Mouse (Mus musculus): ENCODE data around the gene Fgd2. TPM values are rescaled to one million over a fixed set of nuclear protein-coding genes. Genes with fewer than 3 reads are reported as not detected.
A peak's percentile ranks its signal among the peaks of the same experiment; 100 is the strongest.

Fgd2 gene
- polyA plus RNA-seq, 1 experiment = 41.8 TPM

- 67% methylated on average over 5 of the region's 5 CpGs for WGBS
- no peak overlapping the region for H3K4me3 ChIP-seq (replicated peaks; ENCODE audit: control insufficient read depth, low read depth, low read length)
- no peak for TF ChIP-seq CTCF (IDR thresholded peaks at IDR 0.05; ENCODE audit: control insufficient read depth, insufficient read depth, low read length)
- TF ChIP-seq POLR2A (IDR thresholded peaks at IDR 0.05; ENCODE audit: borderline replicate concordance, control insufficient read depth, low read depth, low read length) = no peak
- H3K27ac ChIP-seq (ENCODE audit: control insufficient read depth, insufficient read depth, low read depth, low read length, poor library complexity) = no peak overlapping the region; the same call in 1 of the 2 replicates
- no peaks in the 10 kb centered on the region; the same call in 1 of the 2 replicates for H3K4me1 ChIP-seq (ENCODE audit: control insufficient read depth, insufficient read depth, low read length)
Measured at GRCm38 (mm10) chr17:29409800-29410343, 49.2 kb downstream of the Fgd2 start.

- no peak for TF ChIP-seq CTCF (IDR thresholded peaks at IDR 0.05; ENCODE audit: control insufficient read depth, insufficient read depth, low read length)
- no peak for TF ChIP-seq POLR2A (IDR thresholded peaks at IDR 0.05; ENCODE audit: borderline replicate concordance, control insufficient read depth, low read depth, low read length)
- H3K4me3 ChIP-seq (replicated peaks; ENCODE audit: control insufficient read depth, low read depth, low read length) = no peak overlapping the region
- no peaks in the 10 kb centered on the region; the same call in 1 of the 2 replicates for H3K4me1 ChIP-seq (ENCODE audit: control insufficient read depth, insufficient read depth, low read length)
- WGBS = 76% methylated on average over 8 of the region's 8 CpGs
- H3K27ac ChIP-seq (ENCODE audit: control insufficient read depth, insufficient read depth, low read depth, low read length, poor library complexity) = no peak overlapping the region
Measured at GRCm38 (mm10) chr17:29411821-29412425, 51.2 kb downstream of the Fgd2 start.

- WGBS = 23% methylated on average over 2 of the region's 2 CpGs
- Histone ChIP-seq H3K4me1 (ENCODE audit: control insufficient read depth, insufficient read depth, low read length) (peaks cover 6% of the 10 kb centered on the region; the same call in 1 of the 2 replicates), H3K4me3 (replicated peaks; ENCODE audit: control insufficient read depth, low read depth, low read length) (no peak overlapping the region), H3K27ac (ENCODE audit: control insufficient read depth, insufficient read depth, low read depth, low read length, poor library complexity) (no peak overlapping the region)
- no peak for TF ChIP-seq CTCF (IDR thresholded peaks at IDR 0.05; ENCODE audit: control insufficient read depth, insufficient read depth, low read length)
- no peak for TF ChIP-seq POLR2A (IDR thresholded peaks at IDR 0.05; ENCODE audit: borderline replicate concordance, control insufficient read depth, low read depth, low read length)
Measured at GRCm38 (mm10) chr17:29414566-29414965, 53.9 kb downstream of the Fgd2 start.

- H3K27ac ChIP-seq (ENCODE audit: control insufficient read depth, insufficient read depth, low read depth, low read length, poor library complexity) = no peak overlapping the region
- H3K4me3 ChIP-seq (replicated peaks; ENCODE audit: control insufficient read depth, low read depth, low read length) = no peak overlapping the region
- TF ChIP-seq CTCF (IDR thresholded peaks at IDR 0.05; ENCODE audit: control insufficient read depth, insufficient read depth, low read length) = no peak
- WGBS = 28% methylated on average over 31 of the region's 31 CpGs
- peaks cover 7% of the 10 kb centered on the region; the same call in 1 of the 2 replicates for H3K4me1 ChIP-seq (ENCODE audit: control insufficient read depth, insufficient read depth, low read length)
Measured at GRCm38 (mm10) chr17:29415761-29416662, 55.3 kb downstream of the Fgd2 start.

- 84% methylated on average over 5 of the region's 5 CpGs for WGBS
- Histone ChIP-seq H3K27ac (ENCODE audit: control insufficient read depth, insufficient read depth, low read depth, low read length, poor library complexity) (no peak overlapping the region), H3K4me1 (ENCODE audit: control insufficient read depth, insufficient read depth, low read length) (peaks cover 7% of the 10 kb centered on the region; the same call in 1 of the 2 replicates), H3K4me3 (replicated peaks; ENCODE audit: control insufficient read depth, low read depth, low read length) (no peak overlapping the region)
- TF ChIP-seq CTCF (IDR thresholded peaks at IDR 0.05; ENCODE audit: control insufficient read depth, insufficient read depth, low read length) = no peak
- no peak for TF ChIP-seq POLR2A (IDR thresholded peaks at IDR 0.05; ENCODE audit: borderline replicate concordance, control insufficient read depth, low read depth, low read length)
Measured at GRCm38 (mm10) chr17:29416757-29417156, 56.0 kb downstream of the Fgd2 start.

- WGBS = 66% methylated on average over 3 of the region's 3 CpGs
- Histone ChIP-seq H3K4me1 (ENCODE audit: control insufficient read depth, insufficient read depth, low read length) (peaks cover 7% of the 10 kb centered on the region; the same call in 1 of the 2 replicates), H3K4me3 (replicated peaks; ENCODE audit: control insufficient read depth, low read depth, low read length) (no peak overlapping the region), H3K27ac (ENCODE audit: control insufficient read depth, insufficient read depth, low read depth, low read length, poor library complexity) (peak overlapping the region; percentile 33; the same call in 1 of the 2 replicates)
- TF ChIP-seq POLR2A (IDR thresholded peaks at IDR 0.05; ENCODE audit: borderline replicate concordance, control insufficient read depth, low read depth, low read length) = no peak
- TF ChIP-seq CTCF (IDR thresholded peaks at IDR 0.05; ENCODE audit: control insufficient read depth, insufficient read depth, low read length) = no peak
Measured at GRCm38 (mm10) chr17:29418758-29419380, 58.2 kb downstream of the Fgd2 start.

GRCm38 (mm10) chr17:29419976-29420739 is 59.4 kb downstream of the Fgd2 start:
- Histone ChIP-seq H3K4me3 (replicated peaks; ENCODE audit: control insufficient read depth, low read depth, low read length) (no peak overlapping the region), H3K4me1 (ENCODE audit: control insufficient read depth, insufficient read depth, low read length) (peaks cover 7% of the 10 kb centered on the region; the same call in 1 of the 2 replicates), H3K27ac (ENCODE audit: control insufficient read depth, insufficient read depth, low read depth, low read length, poor library complexity) (peak overlapping the region; percentile 3; the same call in 1 of the 2 replicates)
- TF ChIP-seq POLR2A (IDR thresholded peaks at IDR 0.05; ENCODE audit: borderline replicate concordance, control insufficient read depth, low read depth, low read length) = no peak
- no peak for TF ChIP-seq CTCF (IDR thresholded peaks at IDR 0.05; ENCODE audit: control insufficient read depth, insufficient read depth, low read length)
- WGBS = 59% methylated on average over 12 of the region's 12 CpGs
